10 mouse cellular contexts compared by ENCODE assay signal in the genomic region with DNA sequence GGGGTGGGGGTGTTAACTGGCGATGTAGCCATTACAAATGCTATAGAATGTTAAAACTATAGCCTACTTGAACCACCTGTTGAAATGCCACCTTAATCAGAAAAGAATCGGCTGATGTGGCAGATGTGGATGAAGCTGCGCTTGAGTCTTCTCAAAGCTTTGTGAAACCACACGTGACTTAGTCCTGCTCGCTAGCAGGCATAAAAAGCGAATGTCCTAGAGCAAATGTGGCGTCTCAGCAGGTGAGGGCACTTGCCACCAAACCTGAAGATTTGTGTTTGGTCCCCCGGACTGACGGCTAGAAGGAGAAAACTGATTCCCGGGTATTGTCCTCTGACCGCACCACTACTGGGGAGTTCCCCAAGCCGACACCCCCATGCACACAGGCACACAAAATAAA.
A peak's percentile ranks its signal among the peaks of the same experiment; 100 is the strongest.
DNase-seq lines count a peak whose midpoint lies in the region; ATAC-seq lines count a peak whose summit lies in the region.
"Had no signal": no experiment of that assay in that cellular context is flagged by ENCODE, and none has a peak within 500 bp of the region (broad histone marks: within the 10 kb centered on the region; RNA-seq: fewer than 3 reads in every experiment).

No protein-coding gene starts in this region.

- no peak overlapping the region; the same call in 1 of the 2 replicates for H3K9ac ChIP-seq in forebrain, embryonic 11.5 days (ENCODE audit: low read length)
- no peak overlapping the region for H3K9ac ChIP-seq in forebrain, embryonic 16.5 days (replicated peaks; ENCODE audit: low read depth, low read length)
- H3K9ac ChIP-seq in lung, embryonic 15.5 days, result no peak overlapping the region
- no peak overlapping the region for H3K9ac ChIP-seq in neural tube, embryonic 15.5 days (replicated peaks)
- H3K9ac ChIP-seq: liver, postnatal 0 days had no signal

- DNase-seq in forebrain, embryonic 11.5 days (ENCODE audit: low spot score), result no peak
- DNase-seq in lung, adult 18-20 months, result no peak
- peak; percentile 42 for DNase-seq in limb, embryonic 10.5 days (ENCODE audit: low spot score)
- no peak for DNase-seq in gastrocnemius, adult 8-10 months (ENCODE audit: low spot score in 2 of 2)
- no peak for DNase-seq in spleen, adult 12 weeks (ENCODE audit: low spot score)
- DNase-seq: gastrocnemius, postnatal 25 days; liver, postnatal 0 days had no signal

- no peak overlapping the region; the same call in 1 of the 2 replicates for H3K4me2 ChIP-seq in forebrain, embryonic 11.5 days (ENCODE audit: low read depth, low read length, severe bottlenecking)
- no peak overlapping the region for H3K4me2 ChIP-seq in forebrain, embryonic 16.5 days (ENCODE audit: low read length)
- peak overlapping the region; percentile 77 for H3K4me2 ChIP-seq in lung, embryonic 15.5 days
- H3K4me2 ChIP-seq in neural tube, embryonic 15.5 days, result peak overlapping the region; percentile 47; the same call in 1 of the 2 replicates

- peaks cover 9% of the 10 kb centered on the region; the same call in 1 of the 2 replicates for H3K4me1 ChIP-seq in forebrain, embryonic 11.5 days (replicated peaks; ENCODE audit: control insufficient read depth, insufficient read depth, low read length)
- peaks cover 27% of the 10 kb centered on the region for H3K4me1 ChIP-seq in forebrain, embryonic 16.5 days (replicated peaks; ENCODE audit: control insufficient read depth, insufficient read depth, low read length)
- H3K4me1 ChIP-seq in lung, embryonic 15.5 days, result peaks cover 43% of the 10 kb centered on the region
- H3K4me1 ChIP-seq in limb, embryonic 10.5 days, result peaks cover 78% of the 10 kb centered on the region
- H3K4me1 ChIP-seq in neural tube, embryonic 15.5 days, result peaks cover 44% of the 10 kb centered on the region

- peak overlapping the region; percentile 37; the same call in 1 of the 2 replicates for H3K27ac ChIP-seq in forebrain, embryonic 11.5 days (ENCODE audit: low read depth, low read length)
- H3K27ac ChIP-seq in forebrain, embryonic 16.5 days (ENCODE audit: low read length), result no peak overlapping the region
- peak overlapping the region; percentile 88 for H3K27ac ChIP-seq in lung, embryonic 15.5 days
- peak overlapping the region; percentile 95 for H3K27ac ChIP-seq in limb, embryonic 10.5 days
- H3K27ac ChIP-seq in neural tube, embryonic 15.5 days (replicated peaks), result no peak overlapping the region

- no peak for ATAC-seq in forebrain, embryonic 11.5 days (replicated peaks; ENCODE audit: low FRiP score)
- no peak for ATAC-seq in forebrain, embryonic 16.5 days
- no peak for ATAC-seq in lung, embryonic 15.5 days (ENCODE audit: borderline replicate concordance, extremely low read depth, low FRiP score, low TSS enrichment)
- no peak for ATAC-seq in neural tube, embryonic 15.5 days (ENCODE audit: low FRiP score)
- ATAC-seq: liver, postnatal 0 days had no signal

- H3K27me3 ChIP-seq in forebrain, embryonic 11.5 days (ENCODE audit: control insufficient read depth, insufficient read depth, low read length), result no peaks in the 10 kb centered on the region
- H3K27me3 ChIP-seq in forebrain, embryonic 16.5 days (replicated peaks; ENCODE audit: control insufficient read depth, insufficient read depth, low read length), result no peaks in the 10 kb centered on the region
- H3K27me3 ChIP-seq in lung, embryonic 15.5 days, result no peaks in the 10 kb centered on the region
- H3K27me3 ChIP-seq in limb, embryonic 10.5 days (ENCODE audit: low read depth, poor library complexity, severe bottlenecking), result no peaks in the 10 kb centered on the region
- no peaks in the 10 kb centered on the region for H3K27me3 ChIP-seq in neural tube, embryonic 15.5 days (replicated peaks)

- H3K4me3 ChIP-seq in forebrain, embryonic 11.5 days (ENCODE audit: low read depth, low read length), result no peak overlapping the region
- H3K4me3 ChIP-seq in forebrain, embryonic 16.5 days (replicated peaks; ENCODE audit: low read length), result no peak overlapping the region
- H3K4me3 ChIP-seq in lung, embryonic 15.5 days, result no peak overlapping the region
- H3K4me3 ChIP-seq in limb, embryonic 10.5 days, result peak overlapping the region; percentile 61
- H3K4me3 ChIP-seq in neural tube, embryonic 15.5 days (replicated peaks), result no peak overlapping the region

- H3K36me3 ChIP-seq in forebrain, embryonic 11.5 days (ENCODE audit: control insufficient read depth, insufficient read depth, low read length), result no peaks in the 10 kb centered on the region
- H3K36me3 ChIP-seq in forebrain, embryonic 16.5 days (ENCODE audit: control insufficient read depth, insufficient read depth), result no peaks in the 10 kb centered on the region
- no peaks in the 10 kb centered on the region for H3K36me3 ChIP-seq in lung, embryonic 15.5 days
- H3K36me3 ChIP-seq in limb, embryonic 10.5 days, result 0 out of 2 replicates have a peak, but pooled peaks cover 2% of the 10 kb centered on the region
- no peaks in the 10 kb centered on the region for H3K36me3 ChIP-seq in neural tube, embryonic 15.5 days

- H3K9me3 ChIP-seq in forebrain, embryonic 11.5 days (ENCODE audit: control insufficient read depth, low read length), result no peaks in the 10 kb centered on the region
- H3K9me3 ChIP-seq in forebrain, embryonic 16.5 days (ENCODE audit: control insufficient read depth, low read length), result no peaks in the 10 kb centered on the region
- no peaks in the 10 kb centered on the region for H3K9me3 ChIP-seq in lung, embryonic 15.5 days
- H3K9me3 ChIP-seq in limb, embryonic 10.5 days (replicated peaks), result no peaks in the 10 kb centered on the region
- no peaks in the 10 kb centered on the region for H3K9me3 ChIP-seq in neural tube, embryonic 15.5 days (replicated peaks)

- 63% methylated on average over 12 of the region's 12 CpGs for WGBS in forebrain, embryonic 11.5 days
- 73% methylated on average over 12 of the region's 12 CpGs for WGBS in forebrain, embryonic 16.5 days
- 26% methylated on average over 12 of the region's 12 CpGs for WGBS in lung, embryonic 15.5 days
- 50% methylated on average over 12 of the region's 12 CpGs for WGBS in limb, embryonic 10.5 days
- 57% methylated on average over 12 of the region's 12 CpGs for WGBS in neural tube, embryonic 15.5 days

Comparison
In these comparisons a context has a peak if more than half of its experiments do, and no peak if none do; other contexts are left out.
1. H3K27ac ChIP-seq: peak in forebrain, embryonic 11.5 days (single experiment), lung, embryonic 15.5 days (single experiment) and limb, embryonic 10.5 days (single experiment); none in forebrain, embryonic 16.5 days (single experiment) and neural tube, embryonic 15.5 days (single experiment).
2. H3K4me2 ChIP-seq: peak in lung, embryonic 15.5 days (single experiment) and neural tube, embryonic 15.5 days (single experiment); none in forebrain, embryonic 11.5 days (single experiment) and forebrain, embryonic 16.5 days (single experiment).